8 mouse cellular contexts compared by ENCODE assay signal in genomic region chr2:38286433-38286732, GRCm38 (mm10). TPM values are rescaled to one million over a fixed set of nuclear protein-coding genes. Genes with fewer than 3 reads are reported as not detected.
DNase-seq lines count a peak whose midpoint lies in the region; ATAC-seq and TF ChIP-seq lines count a peak whose summit lies in the region.

No protein-coding gene starts in this region.

- DNase-seq in lung, adult 2 months, result no peak
- no peak for DNase-seq in lung, postnatal 25 days (ENCODE audit: low spot score)
- no peak for DNase-seq in cerebellum, adult 9-10 months
- no peak for DNase-seq in gastrocnemius, postnatal 10 days
- DNase-seq in cerebellum, postnatal 14 days, result no peak

- H3K27ac ChIP-seq in hindbrain, embryonic 16.5 days (ENCODE audit: low read depth, low read length), result peak overlapping the region; percentile 93
- H3K27ac ChIP-seq in midbrain, embryonic 12.5 days (replicated peaks), result peak overlapping the region; percentile 92

- TF ChIP-seq CTCF in lung, adult 2 months (IDR thresholded peaks at IDR 0.05; ENCODE audit: insufficient read depth, low read length), result no peak

- ATAC-seq in common myeloid progenitor, adult 5-6 weeks (replicated peaks; ENCODE audit: low read depth, poor library complexity, severe bottlenecking), result peak; percentile 37
- no peak; the same call in 1 of the 2 replicates for ATAC-seq in hindbrain, embryonic 16.5 days
- ATAC-seq in midbrain, embryonic 12.5 days (ENCODE audit: low FRiP score, low read depth), result no peak

- H3K9me3 ChIP-seq in hindbrain, embryonic 16.5 days (ENCODE audit: control insufficient read depth, low read length), result no peaks in the 10 kb centered on the region
- no peaks in the 10 kb centered on the region for H3K9me3 ChIP-seq in midbrain, embryonic 12.5 days

- H3K4me2 ChIP-seq in hindbrain, embryonic 16.5 days (ENCODE audit: low read length), result peak overlapping the region; percentile 82
- H3K4me2 ChIP-seq in midbrain, embryonic 12.5 days (replicated peaks), result peak overlapping the region; percentile 84

- 10% methylated on average over 4 of the region's 4 CpGs for WGBS in lung, adult 2 months
- 14% methylated on average over 4 of the region's 4 CpGs for WGBS in hindbrain, embryonic 16.5 days
- 14% methylated on average over 4 of the region's 4 CpGs for WGBS in midbrain, embryonic 12.5 days

- H3K36me3 ChIP-seq in hindbrain, embryonic 16.5 days (ENCODE audit: control insufficient read depth, insufficient read depth, low read length), result no peaks in the 10 kb centered on the region
- H3K36me3 ChIP-seq in midbrain, embryonic 12.5 days, result no peaks in the 10 kb centered on the region

- no peak for TF ChIP-seq POLR2A in lung, adult 2 months (IDR thresholded peaks at IDR 0.05; ENCODE audit: borderline replicate concordance, extremely low read depth, low read depth, low read length)

- peaks cover 5% of the 10 kb centered on the region for H3K4me1 ChIP-seq in lung, adult 2 months (ENCODE audit: control insufficient read depth, insufficient read depth, low read length)
- H3K4me1 ChIP-seq in hindbrain, embryonic 16.5 days (ENCODE audit: control insufficient read depth, insufficient read depth, low read depth, low read length), result peaks cover 9% of the 10 kb centered on the region
- peaks cover 17% of the 10 kb centered on the region for H3K4me1 ChIP-seq in midbrain, embryonic 12.5 days

- peak overlapping the region; percentile 84 for H3K4me3 ChIP-seq in lung, adult 2 months (replicated peaks; ENCODE audit: extremely low read depth, low read depth, low read length)
- peak overlapping the region; percentile 93 for H3K4me3 ChIP-seq in hindbrain, embryonic 16.5 days (ENCODE audit: low read length)
- peak overlapping the region; percentile 77 for H3K4me3 ChIP-seq in midbrain, embryonic 12.5 days

- peak overlapping the region; percentile 98 for H3K9ac ChIP-seq in hindbrain, embryonic 16.5 days (ENCODE audit: low read depth, low read length)
- H3K9ac ChIP-seq in midbrain, embryonic 12.5 days (replicated peaks), result peak overlapping the region; percentile 84

- H3K27me3 ChIP-seq in hindbrain, embryonic 16.5 days (replicated peaks; ENCODE audit: control insufficient read depth, insufficient read depth, low read length), result no peaks in the 10 kb centered on the region
- H3K27me3 ChIP-seq in midbrain, embryonic 12.5 days, result peaks cover 6% of the 10 kb centered on the region; the same call in 1 of the 2 replicates

RNA-seq across cellular contexts. Expression of gene Dennd1a, which starts 0.8 kb away (rescaled TPM):
- polyA plus RNA-seq in lung, adult 2 months (2012; rRNA removed), result 19.2 and 20.8 TPM in 2 replicates
- total RNA-seq in common myeloid progenitor, adult 5-6 weeks (2017), result 22.5 and 34.2 TPM in 2 replicates
- 15.4 and 20.0 TPM in 2 replicates for polyA plus RNA-seq in hindbrain, embryonic 16.5 days (2015; fragmentation: Nextera tagmentation; extraction: Ambion mirVana)
- 25.6 and 26.2 TPM in 2 replicates for polyA plus RNA-seq in midbrain, embryonic 12.5 days (2016; fragmentation: Nextera tagmentation; extraction: Ambion mirVana)
- total RNA-seq in gastrocnemius, postnatal 10 days (2021), result 10 to 100 TPM; 28.3 to 29.8 TPM

RNA-seq across cellular contexts. Expression of gene Lhx2, which starts 52.7 kb away (rescaled TPM):
- not detected in 2 replicates for polyA plus RNA-seq in lung, adult 2 months (2012; rRNA removed)
- not detected in 2 replicates for total RNA-seq in common myeloid progenitor, adult 5-6 weeks (2017)
- 6.8 and 9.2 TPM in 2 replicates for polyA plus RNA-seq in hindbrain, embryonic 16.5 days (2015; fragmentation: Nextera tagmentation; extraction: Ambion mirVana)
- polyA plus RNA-seq in midbrain, embryonic 12.5 days (2016; fragmentation: Nextera tagmentation; extraction: Ambion mirVana), result 110 and 133 TPM in 2 replicates
- 1 to 10 TPM in 1 of 2 experiments, under 1 TPM in 1; 0.59 to 1.2 TPM for total RNA-seq in gastrocnemius, postnatal 10 days (2021)

Comparison
In these comparisons a context has a peak if more than half of its experiments do, and no peak if none do; other contexts are left out.
1. RNA of gene Lhx2, which starts 52.7 kb away (polyA plus RNA-seq): 110 to 133 TPM in midbrain, embryonic 12.5 days; 6.8 to 9.2 TPM in hindbrain, embryonic 16.5 days and not detected in lung, adult 2 months; every median in the first group is over 10 times any median in the second.
2. Peak in every context shown above with its lines, with median percentiles within 50 percentile points of each other: H3K4me3 ChIP-seq.